Mouse (Mus musculus) mouse embryonic stem cell (cell line): ENCODE measurements at regions not wholly inside any gene's neighbourhood (a gene's known extent, or its start where the extent isn't known, plus 50 kb on each side); places are given as distances from the start of the nearest gene placed in this dataset.
"Not testable (repeated sequence)": the region's sequence is repeated elsewhere in the genome, so short reads cannot be mapped to it uniquely, and the experiment has no call there.

ENCODE experiments used
- in situ Hi-C, 2 experiments: fragments of 300-500 bp; cut with MboI; formaldehyde crosslinking; loops; 1 replicate in 1 of 2; 3 replicates in 1 of 2; pipeline ENCODE4 v1.14.3; 2019 to 2020; ENCODE audit warnings: low sequenced_read_pairs in 2 of 2, low pct_unique_long_range_greater_than_20kb in 1 of 2, mixed read lengths in 1 of 2; ENCODE audit not compliant: unreplicated experiment in 1 of 2

- in situ Hi-C loops: no loop called here
These were observed 195.2 kb upstream of the Ccdc54 start for GRCm38 (mm10) chr16:50786199-50786598.

GRCm38 (mm10) chr16:50785384-50785783 is 194.4 kb upstream of the Ccdc54 start:
- in situ Hi-C loops: no loop called here

DNA sequence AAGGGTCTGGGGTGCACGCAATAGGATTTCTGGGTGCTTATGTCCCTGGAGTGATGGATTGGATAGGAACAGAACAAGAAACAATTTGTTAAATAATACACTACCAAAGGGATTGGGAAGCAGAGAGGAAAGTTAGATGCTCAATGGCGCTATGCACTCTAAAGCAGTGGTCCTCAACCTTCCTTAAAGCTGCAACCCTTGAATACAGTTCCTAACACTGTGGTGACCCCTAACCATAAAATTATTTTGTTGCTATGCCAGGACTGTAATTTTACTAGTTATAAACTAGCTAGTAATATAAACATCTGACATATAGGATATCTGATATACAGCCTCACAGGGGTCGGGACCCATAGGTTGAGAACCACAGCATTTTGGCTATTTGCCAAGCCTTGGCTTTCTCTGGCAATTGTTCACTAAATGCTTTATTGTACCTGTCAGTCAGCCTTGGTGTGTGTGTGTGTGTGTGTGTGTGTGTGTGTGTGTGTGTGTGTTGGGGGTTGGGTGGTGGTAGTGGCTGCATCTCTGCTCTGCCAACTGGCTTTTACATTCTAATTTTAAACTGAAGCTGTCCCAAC is 193.8 kb upstream of the Ccdc54 start:
- in situ Hi-C loops: no loop called here

DNA sequence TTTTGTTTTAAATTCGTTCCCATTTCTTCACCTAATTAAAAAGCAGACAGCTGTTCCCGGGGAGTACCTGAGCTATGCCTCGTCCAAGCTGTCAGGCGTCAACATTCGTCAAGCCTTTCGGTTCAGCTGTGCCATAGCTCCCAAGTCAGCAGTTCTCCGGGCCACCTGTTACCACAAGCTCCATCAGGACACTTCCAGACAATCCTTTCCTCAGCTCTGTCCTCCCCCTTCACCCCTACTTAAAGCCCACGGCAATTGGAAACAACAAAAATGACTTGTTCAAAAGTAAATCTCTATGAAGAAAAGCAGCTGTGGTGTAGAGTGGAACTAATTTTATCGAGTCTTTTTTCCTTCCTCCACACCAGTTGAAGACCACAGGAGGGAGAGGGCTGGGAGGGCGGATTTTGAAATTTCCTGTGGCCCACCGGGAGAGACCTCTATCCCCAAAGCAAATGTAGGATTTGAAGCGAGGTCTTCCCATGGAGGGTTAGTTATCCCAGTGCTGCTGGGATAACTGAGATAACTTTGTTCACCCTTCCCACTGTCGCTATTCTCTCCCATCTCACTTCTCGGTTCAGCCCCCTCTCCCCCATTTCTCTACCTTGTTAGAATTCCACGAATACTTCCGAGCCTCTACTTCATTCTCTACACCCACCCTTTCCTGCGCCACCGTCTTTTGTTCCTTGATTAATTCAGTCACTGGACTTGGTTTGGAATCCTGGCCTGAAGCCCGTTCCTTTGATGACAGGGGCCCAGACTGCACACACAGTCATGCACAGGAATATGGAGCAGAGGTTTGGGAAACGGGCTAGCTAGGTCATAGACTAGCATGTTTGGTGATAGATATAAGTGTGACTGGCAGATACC is 193.1 kb upstream of the Ccdc54 start:
- in situ Hi-C loops: no loop called here

- in situ Hi-C loops: no loop called here
These were observed 192.3 kb upstream of the Ccdc54 start for GRCm38 (mm10) chr16:50783240-50783639.

DNA sequence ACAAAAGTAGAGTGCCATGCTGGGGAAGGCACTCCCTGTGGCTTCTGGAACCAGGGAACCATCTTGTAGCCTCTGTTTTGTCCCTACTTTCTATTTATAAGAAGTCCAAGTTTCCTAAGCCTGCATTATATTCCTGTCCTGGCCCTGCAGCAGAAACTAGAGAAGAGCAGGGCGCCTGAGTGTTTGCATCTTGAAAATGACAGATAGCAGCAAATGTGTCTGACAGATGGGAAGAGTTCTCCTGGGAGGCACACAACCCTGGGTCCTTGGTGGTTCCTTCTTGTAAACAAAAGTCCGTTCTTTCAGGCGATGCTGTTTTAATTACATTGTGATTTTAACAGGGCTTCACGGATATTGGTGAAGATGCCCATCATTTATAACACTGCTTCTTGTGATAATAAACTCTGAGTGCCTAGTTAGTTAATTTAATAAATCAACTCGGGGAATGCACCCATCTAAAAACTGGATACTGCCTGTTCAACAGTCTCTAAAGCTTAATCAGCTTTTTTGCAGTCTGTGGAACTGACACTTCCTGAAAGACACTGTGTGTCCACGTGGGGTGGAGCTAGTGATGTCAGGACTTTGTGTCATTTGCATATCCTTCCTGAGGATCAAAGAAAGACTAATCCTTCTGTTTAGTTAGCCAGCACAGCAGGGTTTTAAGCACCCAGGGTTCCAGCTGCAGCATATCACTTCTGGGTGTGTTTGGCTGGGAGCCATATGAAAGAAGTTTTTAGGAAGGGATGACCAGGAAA is 188.3 kb upstream of the Ccdc54 start:
- in situ Hi-C loops: no loop called here

DNA sequence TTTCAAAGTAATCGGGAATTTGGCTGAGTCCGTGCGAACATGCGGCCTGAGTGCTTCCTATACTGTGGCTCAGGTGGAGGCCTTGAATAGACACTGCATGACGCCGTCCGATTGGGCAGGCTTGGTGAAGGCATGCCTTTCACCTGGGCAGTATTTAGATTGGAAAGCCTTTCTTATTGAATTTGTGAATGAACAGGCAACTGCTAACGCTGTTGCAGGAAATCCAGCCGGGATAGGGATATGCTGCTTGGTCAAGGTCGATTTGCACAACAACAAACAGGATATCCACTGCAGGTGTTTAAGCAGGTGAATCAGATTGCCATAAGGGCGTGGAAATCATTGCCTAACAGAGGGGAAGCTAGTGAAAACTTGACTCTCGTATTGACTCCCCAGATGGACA is 183.7 kb upstream of the Ccdc54 start:
- in situ Hi-C loops: not testable (repeated sequence)

GRCm38 (mm10) chr16:50766055-50766770 is 175.3 kb upstream of the Ccdc54 start:
- in situ Hi-C loops: no loop called here

DNA sequence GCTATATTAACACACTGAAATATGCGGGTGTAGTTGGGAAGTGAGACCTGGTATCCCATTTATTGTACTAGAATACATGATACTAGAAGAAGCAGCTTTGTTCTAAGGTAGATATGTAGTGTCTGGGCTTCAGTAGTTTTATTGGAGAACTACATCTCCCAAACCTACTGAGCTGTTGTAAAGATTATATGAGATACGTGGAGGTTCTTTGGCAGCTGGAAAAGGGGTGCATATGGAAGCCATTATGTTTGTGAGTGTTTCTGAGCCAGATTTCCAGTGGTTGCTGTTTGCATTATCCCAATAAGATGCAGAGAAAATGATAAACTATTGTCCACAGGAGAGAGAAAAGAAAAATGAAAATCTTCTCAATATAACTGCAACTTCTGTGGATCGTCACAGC is 171.1 kb upstream of the Ccdc54 start:
- in situ Hi-C loops: no loop called here

GRCm38 (mm10) chr16:50759979-50760378 is 169.0 kb upstream of the Ccdc54 start:
- in situ Hi-C loops: no loop called here

GRCm38 (mm10) chr16:50756696-50757095 is 165.7 kb upstream of the Ccdc54 start:
- in situ Hi-C loops: no loop called here

DNA sequence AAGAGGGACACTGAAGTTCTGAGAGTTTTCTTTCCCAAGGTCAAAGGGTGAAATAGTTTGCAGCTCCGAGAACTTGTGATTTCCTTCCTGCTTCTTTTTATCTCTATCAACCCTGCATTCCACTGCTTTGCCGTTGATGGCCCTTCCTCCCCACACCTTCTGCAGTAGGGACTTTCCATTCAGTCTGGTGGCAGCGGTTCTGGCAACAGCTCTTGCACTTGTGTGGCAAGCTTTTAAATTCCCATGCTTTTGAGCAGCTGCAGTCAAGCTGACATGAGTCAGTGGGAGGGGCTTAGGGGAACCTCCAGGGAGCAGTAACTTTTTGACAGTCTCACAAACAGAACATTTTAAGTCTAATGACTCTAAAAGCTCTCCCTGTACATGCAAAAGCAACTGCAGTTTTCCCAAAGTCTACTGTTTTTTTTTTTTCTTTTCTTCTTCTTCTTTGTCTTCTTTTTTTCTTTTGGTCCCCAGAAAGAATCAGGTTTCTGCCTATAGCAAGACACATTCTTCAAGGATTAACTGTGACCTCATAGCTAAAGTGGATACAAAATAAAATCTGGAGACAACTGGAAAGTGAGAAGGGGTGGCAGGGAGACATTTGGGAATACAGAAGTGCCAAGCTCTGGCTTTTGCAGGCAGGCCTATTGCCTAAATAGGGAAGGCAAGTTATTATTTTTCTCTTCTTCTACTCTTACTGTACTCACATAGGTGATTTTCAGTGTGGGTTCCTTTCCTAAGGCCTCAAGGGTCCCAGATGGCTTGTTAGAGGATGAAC is 162.8 kb upstream of the Ccdc54 start:
- in situ Hi-C loops: no loop called here

- in situ Hi-C loops: no loop called here
These were observed 162.1 kb upstream of the Ccdc54 start for GRCm38 (mm10) chr16:50753046-50753445.

GRCm38 (mm10) chr16:50752277-50752600 is 161.3 kb upstream of the Ccdc54 start:
- in situ Hi-C loops: no loop called here

DNA sequence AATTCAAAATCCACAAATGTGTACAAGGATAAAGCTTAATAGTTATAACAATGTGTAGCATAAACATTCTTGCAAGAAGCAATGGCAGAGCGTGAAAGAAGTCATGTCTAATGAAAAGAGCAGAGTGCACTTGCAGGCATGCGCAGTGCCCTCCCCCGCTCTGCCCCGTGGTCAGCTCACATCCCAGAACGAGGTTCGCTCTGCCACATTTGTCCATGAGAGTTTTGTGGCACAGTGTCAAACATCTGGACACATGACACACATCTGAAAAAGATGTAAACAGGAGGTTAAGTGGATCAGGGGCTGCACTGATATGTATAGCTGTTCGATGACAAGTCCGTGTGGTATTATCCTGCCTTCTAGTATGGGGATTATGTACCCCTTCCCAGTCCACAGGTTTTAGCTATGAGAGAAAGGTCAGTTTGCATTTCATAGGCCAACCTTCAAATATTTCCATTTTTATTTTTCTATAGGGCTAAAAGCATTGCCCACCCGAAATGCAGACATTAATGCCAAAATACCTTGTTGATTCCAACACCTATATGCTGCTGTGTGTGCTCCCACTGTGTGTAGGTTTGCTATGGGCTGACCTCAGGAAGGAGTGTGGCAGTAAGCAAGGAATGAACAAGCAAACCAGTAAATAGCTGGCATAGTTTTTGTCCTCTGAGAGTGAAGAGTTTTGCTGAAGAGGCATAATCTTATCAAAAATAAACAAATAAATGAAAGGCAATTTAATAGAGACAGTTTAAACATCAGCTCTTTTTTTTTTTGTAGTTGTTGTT is 160.7 kb upstream of the Ccdc54 start:
- in situ Hi-C loops: no loop called here

- in situ Hi-C loops: loop anchor here in 1 of 2 experiments (25.0 kb wide), 1 partner anchor 360 kb away; no protein-coding TSS in a partner anchor
These were observed 156.7 kb upstream of the Ccdc54 start for GRCm38 (mm10) chr16:50747698-50748097.

DNA sequence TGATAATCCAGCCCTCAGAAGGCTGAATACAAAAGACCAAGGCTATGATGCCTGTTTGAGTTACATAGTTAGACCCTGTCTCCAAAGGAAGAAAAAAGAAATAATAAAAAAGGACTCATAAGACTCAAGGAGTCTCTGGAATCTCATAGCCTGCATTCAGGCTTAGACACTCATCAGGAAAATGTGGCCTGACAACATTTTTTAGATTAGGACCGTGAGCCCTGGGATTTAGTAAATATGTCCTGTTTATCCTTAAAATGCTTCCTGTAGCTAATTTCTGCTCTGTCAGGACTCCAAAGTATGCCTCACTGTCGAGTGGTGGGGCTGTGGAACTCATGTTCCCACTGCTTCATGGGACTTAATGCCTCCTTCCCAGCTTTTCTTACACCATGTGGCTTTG is 154.8 kb upstream of the Ccdc54 start:
- in situ Hi-C loops: loop anchor here in 1 of 2 experiments (25.0 kb wide), 1 partner anchor 358 kb away; no protein-coding TSS in a partner anchor
